Mouse (Mus musculus): ENCODE measurements around the gene Mcl1. TPM values are rescaled to one million over a fixed set of nuclear protein-coding genes. Genes with fewer than 3 reads are reported as not detected.

The Mcl1 gene
- polyA plus RNA-seq, 1 experiment from 2014 or later, result 75.7 TPM

DNA sequence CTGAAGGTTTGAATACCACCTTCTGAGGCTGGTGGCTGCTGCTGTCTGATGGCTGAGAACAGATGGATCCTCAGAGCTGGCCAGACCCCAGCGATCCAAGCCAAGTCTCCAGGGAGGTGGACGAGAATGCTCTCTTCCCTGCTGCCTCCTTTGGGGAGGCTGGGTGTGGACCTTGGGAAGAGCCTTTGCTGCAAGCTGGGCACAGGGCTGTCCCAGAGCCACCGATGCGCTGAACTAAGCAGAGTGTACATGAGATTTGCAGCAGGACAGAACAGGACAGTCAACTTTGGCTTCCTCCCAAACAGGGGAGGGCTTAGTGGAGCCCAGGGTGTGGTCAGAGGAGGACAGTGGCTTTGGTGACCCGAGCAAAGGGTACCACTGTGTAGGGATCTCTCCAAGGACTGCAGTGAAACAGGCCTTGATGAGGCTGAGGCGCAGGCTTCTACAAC, 41.7 kb downstream of the Mcl1 start:
- Histone ChIP-seq H3K9ac (ENCODE audit: low read length) (no peak overlapping the region), H3K9me3 (ENCODE audit: control insufficient read depth, low read length) (no peaks in the 10 kb centered on the region), H3K36me3 (ENCODE audit: control insufficient read depth, insufficient read depth, low read length) (no peaks in the 10 kb centered on the region), H3K27me3 (ENCODE audit: control insufficient read depth, insufficient read depth, low read length) (no peaks in the 10 kb centered on the region), H3K4me2 (ENCODE audit: low read depth) (no peak overlapping the region), H3K4me1 (ENCODE audit: control insufficient read depth, insufficient read depth, low read length) (peaks cover 17% of the 10 kb centered on the region), H3K4me3 (ENCODE audit: low read depth, low read length) (no peak overlapping the region), H3K27ac (ENCODE audit: low read depth, low read length) (no peak overlapping the region)
- WGBS, result 55% methylated on average over 6 of the region's 6 CpGs
- ATAC-seq (ENCODE audit: insufficient read depth, low FRiP score, low TSS enrichment) (no peak), DNase-seq (ENCODE audit: low spot score) (no peak)

DNA sequence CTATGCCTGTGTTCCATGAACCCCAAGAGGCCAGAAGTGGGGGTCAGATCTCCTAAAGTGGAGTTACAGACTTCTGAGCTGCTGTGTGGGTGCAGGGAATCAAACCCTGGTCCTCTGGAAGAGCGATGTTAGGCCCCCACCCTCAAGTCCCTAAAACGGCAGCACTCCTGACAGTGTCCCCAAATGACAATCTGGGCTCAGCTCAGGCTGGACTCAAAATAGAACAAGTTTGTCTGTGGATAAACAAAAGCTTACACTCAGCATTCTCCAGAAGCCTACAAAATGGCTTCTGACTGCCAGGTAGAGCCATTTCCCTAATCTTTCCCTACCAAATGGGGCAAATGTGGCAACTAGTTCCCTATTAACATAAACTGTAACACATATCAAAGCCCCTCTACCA, 42.5 kb downstream of the Mcl1 start:
- no peaks in the 10 kb centered on the region for H3K9me3 ChIP-seq (ENCODE audit: control insufficient read depth, low read length)
- ATAC-seq (ENCODE audit: insufficient read depth, low FRiP score, low TSS enrichment) (no peak), DNase-seq (ENCODE audit: low spot score) (no peak)
- no peak overlapping the region for H3K4me2 ChIP-seq (ENCODE audit: low read depth)
- no peaks in the 10 kb centered on the region for H3K36me3 ChIP-seq (ENCODE audit: control insufficient read depth, insufficient read depth, low read length)
- H3K27ac ChIP-seq (ENCODE audit: low read depth, low read length), result no peak overlapping the region
- H3K4me1 ChIP-seq (ENCODE audit: control insufficient read depth, insufficient read depth, low read length), result peaks cover 12% of the 10 kb centered on the region
- H3K27me3 ChIP-seq (ENCODE audit: control insufficient read depth, insufficient read depth, low read length), result no peaks in the 10 kb centered on the region
- no peak overlapping the region for H3K4me3 ChIP-seq (ENCODE audit: low read depth, low read length)
- 70% methylated on average over 2 of the region's 2 CpGs for WGBS
- H3K9ac ChIP-seq (ENCODE audit: low read length), result no peak overlapping the region

DNA sequence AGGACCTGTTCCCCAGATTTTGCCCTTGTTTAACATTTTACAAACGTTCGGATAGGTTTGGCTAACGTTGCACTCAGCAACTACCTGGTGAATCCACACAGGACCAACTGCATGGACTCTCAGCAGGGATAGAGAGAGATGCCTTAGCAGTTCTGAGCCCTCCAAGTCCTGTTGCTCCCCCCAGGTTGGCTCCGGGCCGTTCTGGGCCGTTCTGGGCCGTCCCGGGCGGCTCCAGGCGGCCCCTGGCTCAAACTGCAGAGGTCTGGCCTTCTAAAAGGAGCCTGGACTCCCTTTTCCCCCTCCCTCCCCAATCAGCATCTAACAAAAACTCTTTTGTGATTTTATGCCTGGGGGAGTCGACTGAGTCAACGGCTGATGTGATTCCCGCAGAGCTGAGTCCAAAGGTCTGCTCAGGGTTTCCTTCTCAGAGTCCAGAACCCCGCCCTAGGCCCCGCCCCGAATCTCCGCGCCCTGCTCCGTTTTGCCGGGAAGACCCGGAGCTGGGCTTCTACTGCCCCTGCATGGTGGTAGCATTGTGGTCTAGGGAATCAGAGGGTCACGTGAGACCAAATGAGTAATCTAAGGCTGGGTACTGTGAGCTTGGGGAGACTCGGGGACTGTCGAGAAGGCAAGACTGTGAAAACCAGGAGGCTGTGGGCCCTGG, 43.4 kb downstream of the Mcl1 start:
- no peaks in the 10 kb centered on the region for H3K36me3 ChIP-seq (ENCODE audit: control insufficient read depth, insufficient read depth, low read length)
- 3% methylated on average over 24 of the region's 24 CpGs for WGBS

GRCm38 (mm10) chr3:95703276-95703675, 44.7 kb downstream of the Mcl1 start:
- H3K27ac ChIP-seq (ENCODE audit: low read depth, low read length), result no peak overlapping the region
- no peak overlapping the region for H3K4me3 ChIP-seq (ENCODE audit: low read depth, low read length)
- ATAC-seq (ENCODE audit: insufficient read depth, low FRiP score, low TSS enrichment), result no peak
- no peak overlapping the region for H3K4me2 ChIP-seq (ENCODE audit: low read depth)
- H3K36me3 ChIP-seq (ENCODE audit: control insufficient read depth, insufficient read depth, low read length), result no peaks in the 10 kb centered on the region
- H3K27me3 ChIP-seq (ENCODE audit: control insufficient read depth, insufficient read depth, low read length), result no peaks in the 10 kb centered on the region
- no peak for DNase-seq (ENCODE audit: low spot score)
- WGBS, result 91% methylated on average over 3 of the region's 3 CpGs
- peaks cover 5% of the 10 kb centered on the region; the same call in 1 of the 2 replicates for H3K4me1 ChIP-seq (ENCODE audit: control insufficient read depth, insufficient read depth, low read length)
- no peaks in the 10 kb centered on the region for H3K9me3 ChIP-seq (ENCODE audit: control insufficient read depth, low read length)
- H3K9ac ChIP-seq (ENCODE audit: low read length), result no peak overlapping the region

More for the DNA sequence above, 43.4 kb downstream of the Mcl1 start:
- Histone ChIP-seq H3K9me3 (ENCODE audit: control insufficient read depth, low read length) (no peaks in the 10 kb centered on the region), H3K27me3 (ENCODE audit: control insufficient read depth, insufficient read depth, low read length) (no peaks in the 10 kb centered on the region), H3K4me1 (ENCODE audit: control insufficient read depth, insufficient read depth, low read length) (peaks cover 5% of the 10 kb centered on the region; the same call in 1 of the 2 replicates), H3K27ac (ENCODE audit: low read depth, low read length) (peak overlapping the region; percentile 51; the same call in 1 of the 2 replicates), H3K9ac (ENCODE audit: low read length) (peak overlapping the region; percentile 39), H3K4me2 (ENCODE audit: low read depth) (peak overlapping the region; percentile 43), H3K4me3 (ENCODE audit: low read depth, low read length) (0 out of 2 replicates have a peak overlapping the region, but pooled peaks have one; percentile 10)
- ATAC-seq (ENCODE audit: insufficient read depth, low FRiP score, low TSS enrichment), result peak; percentile 78
- DNase-seq (ENCODE audit: low spot score), result peak; percentile 84

- Histone ChIP-seq H3K27ac (ENCODE audit: low read depth, low read length) (no peak overlapping the region), H3K9me3 (ENCODE audit: control insufficient read depth, low read length) (no peaks in the 10 kb centered on the region), H3K4me2 (ENCODE audit: low read depth) (no peak overlapping the region), H3K9ac (ENCODE audit: low read length) (no peak overlapping the region), H3K27me3 (ENCODE audit: control insufficient read depth, insufficient read depth, low read length) (no peaks in the 10 kb centered on the region), H3K4me3 (ENCODE audit: low read depth, low read length) (no peak overlapping the region), H3K36me3 (ENCODE audit: control insufficient read depth, insufficient read depth, low read length) (no peaks in the 10 kb centered on the region), H3K4me1 (ENCODE audit: control insufficient read depth, insufficient read depth, low read length) (peaks cover 5% of the 10 kb centered on the region; the same call in 1 of the 2 replicates)
- WGBS, result 88% methylated on average over 4 of the region's 4 CpGs
- ATAC-seq (ENCODE audit: insufficient read depth, low FRiP score, low TSS enrichment), result no peak
- no peak for DNase-seq (ENCODE audit: low spot score)
Observed at GRCm38 (mm10) chr3:95704612-95705011, 46.0 kb downstream of the Mcl1 start.

- no peak for ATAC-seq (ENCODE audit: insufficient read depth, low FRiP score, low TSS enrichment)
- Histone ChIP-seq H3K27ac (ENCODE audit: low read depth, low read length) (no peak overlapping the region), H3K4me3 (ENCODE audit: low read depth, low read length) (no peak overlapping the region), H3K36me3 (ENCODE audit: control insufficient read depth, insufficient read depth, low read length) (no peaks in the 10 kb centered on the region), H3K27me3 (ENCODE audit: control insufficient read depth, insufficient read depth, low read length) (no peaks in the 10 kb centered on the region), H3K9ac (ENCODE audit: low read length) (no peak overlapping the region), H3K9me3 (ENCODE audit: control insufficient read depth, low read length) (no peaks in the 10 kb centered on the region), H3K4me2 (ENCODE audit: low read depth) (no peak overlapping the region), H3K4me1 (ENCODE audit: control insufficient read depth, insufficient read depth, low read length) (peaks cover 5% of the 10 kb centered on the region; the same call in 1 of the 2 replicates)
- DNase-seq (ENCODE audit: low spot score), result no peak
- 91% methylated on average over 4 of the region's 4 CpGs for WGBS
Observed at GRCm38 (mm10) chr3:95706273-95706672, 47.7 kb downstream of the Mcl1 start.

GRCm38 (mm10) chr3:95707497-95707896, 48.9 kb downstream of the Mcl1 start:
- Histone ChIP-seq H3K9ac (ENCODE audit: low read length) (no peak overlapping the region), H3K9me3 (ENCODE audit: control insufficient read depth, low read length) (no peaks in the 10 kb centered on the region), H3K36me3 (ENCODE audit: control insufficient read depth, insufficient read depth, low read length) (no peaks in the 10 kb centered on the region), H3K4me3 (ENCODE audit: low read depth, low read length) (no peak overlapping the region), H3K4me1 (ENCODE audit: control insufficient read depth, insufficient read depth, low read length) (no peaks in the 10 kb centered on the region), H3K27me3 (ENCODE audit: control insufficient read depth, insufficient read depth, low read length) (no peaks in the 10 kb centered on the region), H3K27ac (ENCODE audit: low read depth, low read length) (no peak overlapping the region), H3K4me2 (ENCODE audit: low read depth) (no peak overlapping the region)
- WGBS, result 91% methylated on average over 7 of the region's 7 CpGs
- DNase-seq (ENCODE audit: low spot score) (no peak), ATAC-seq (ENCODE audit: insufficient read depth, low FRiP score, low TSS enrichment) (no peak)

DNA sequence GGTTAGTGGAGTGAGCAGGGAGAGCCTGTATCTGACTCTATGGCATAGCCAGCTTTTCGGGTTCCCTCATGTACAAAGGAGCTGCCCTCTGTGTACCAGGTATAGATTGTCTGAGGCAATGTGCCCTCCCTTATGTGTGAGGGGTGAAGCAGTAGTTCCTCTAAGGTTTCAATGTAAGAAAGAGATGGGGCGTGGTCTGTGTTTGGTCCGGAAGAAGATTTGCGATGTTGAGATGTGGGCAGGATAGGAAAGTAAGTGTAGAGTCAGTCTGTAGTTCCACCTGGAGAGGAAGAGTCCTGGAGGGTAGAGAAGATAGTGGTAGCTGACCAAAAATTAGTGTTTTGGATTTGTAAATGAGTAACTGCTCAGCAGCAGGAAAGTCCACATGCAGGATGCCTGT, 50.5 kb downstream of the Mcl1 start:
- no peaks in the 10 kb centered on the region for H3K9me3 ChIP-seq (ENCODE audit: control insufficient read depth, low read length)
- no peak overlapping the region for H3K27ac ChIP-seq (ENCODE audit: low read depth, low read length)
- H3K4me2 ChIP-seq (ENCODE audit: low read depth), result no peak overlapping the region
- DNase-seq (ENCODE audit: low spot score) (no peak), ATAC-seq (ENCODE audit: insufficient read depth, low FRiP score, low TSS enrichment) (no peak)
- no peak overlapping the region for H3K4me3 ChIP-seq (ENCODE audit: low read depth, low read length)
- H3K4me1 ChIP-seq (ENCODE audit: control insufficient read depth, insufficient read depth, low read length), result no peaks in the 10 kb centered on the region
- WGBS, result 96% methylated on average over 4 of the region's 4 CpGs
- no peaks in the 10 kb centered on the region for H3K27me3 ChIP-seq (ENCODE audit: control insufficient read depth, insufficient read depth, low read length)
- no peaks in the 10 kb centered on the region for H3K36me3 ChIP-seq (ENCODE audit: control insufficient read depth, insufficient read depth, low read length)
- H3K9ac ChIP-seq (ENCODE audit: low read length), result no peak overlapping the region

DNA sequence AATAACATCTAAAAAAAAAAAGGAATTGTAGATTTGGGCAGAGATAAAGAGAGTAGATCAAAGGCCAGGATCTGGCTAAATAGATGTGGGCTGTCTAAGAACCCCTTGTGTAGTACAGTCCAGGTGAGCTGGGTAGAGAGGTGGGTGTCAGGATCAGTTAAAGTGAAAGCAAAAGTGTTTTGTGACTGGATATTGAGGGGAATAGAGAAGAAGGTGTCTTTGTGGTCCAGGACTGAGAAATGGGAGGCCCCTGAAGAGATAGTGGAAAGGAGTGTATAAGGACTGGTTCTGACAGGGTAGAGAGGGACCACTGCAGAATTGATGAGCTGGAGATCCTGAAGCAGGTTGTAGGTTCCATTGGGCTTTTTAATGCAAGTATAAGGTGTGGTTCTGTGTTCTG, 51.4 kb downstream of the Mcl1 start:
- Histone ChIP-seq H3K4me1 (ENCODE audit: control insufficient read depth, insufficient read depth, low read length) (no peaks in the 10 kb centered on the region), H3K27me3 (ENCODE audit: control insufficient read depth, insufficient read depth, low read length) (no peaks in the 10 kb centered on the region), H3K9ac (ENCODE audit: low read length) (no peak overlapping the region), H3K36me3 (ENCODE audit: control insufficient read depth, insufficient read depth, low read length) (no peaks in the 10 kb centered on the region), H3K27ac (ENCODE audit: low read depth, low read length) (no peak overlapping the region), H3K4me3 (ENCODE audit: low read depth, low read length) (no peak overlapping the region), H3K4me2 (ENCODE audit: low read depth) (no peak overlapping the region), H3K9me3 (ENCODE audit: control insufficient read depth, low read length) (no peaks in the 10 kb centered on the region)
- ATAC-seq (ENCODE audit: insufficient read depth, low FRiP score, low TSS enrichment) (no peak), DNase-seq (ENCODE audit: low spot score) (no peak)

Measured in neural tube, embryonic 11.5 days (tissue).